Mouse (Mus musculus): ENCODE measurements around the gene Osr1. TPM values are rescaled to one million over a fixed set of nuclear protein-coding genes. Genes with fewer than 3 reads are reported as not detected.

Osr1 gene
- polyA plus RNA-seq (2012; rRNA removed): 7.8 and 28.0 TPM in 2 replicates

GRCm38 (mm10) chr12:9569971-9570370 lies at the start of gene Osr1:
Osr1 (plus strand) TSS chr12:9570116.

